24 mouse cellular contexts compared by ENCODE assay signal in genomic region chr4:22608922-22609321, GRCm38 (mm10).
DNase-seq lines count a peak whose midpoint lies in the region; ATAC-seq lines count a peak whose summit lies in the region.
"Had no signal": no experiment of that assay in that cellular context is flagged by ENCODE, and none has a peak within 500 bp of the region (broad histone marks: within the 10 kb centered on the region; RNA-seq: fewer than 3 reads in every experiment).

No protein-coding gene starts in this region.

- ATAC-seq in embryonic facial prominence, embryonic 14.5 days (ENCODE audit: low read depth): no peak
- ATAC-seq in limb, embryonic 15.5 days (ENCODE audit: insufficient number of reproducible peaks, low FRiP score, low TSS enrichment, low read depth): 0 out of 2 replicates have a peak, but pooled peaks have one; percentile 58
- ATAC-seq: forebrain, embryonic 15.5 days had no signal

- no peaks in the 10 kb centered on the region for H3K4me1 ChIP-seq in embryonic facial prominence, embryonic 14.5 days (ENCODE audit: control insufficient read depth, insufficient read depth, low read length)
- H3K4me1 ChIP-seq in embryonic facial prominence, embryonic 10.5 days: no peaks in the 10 kb centered on the region
- H3K4me1 ChIP-seq in limb, embryonic 15.5 days: no peaks in the 10 kb centered on the region
- no peaks in the 10 kb centered on the region for H3K4me1 ChIP-seq in limb, embryonic 10.5 days
- H3K4me1 ChIP-seq: embryonic facial prominence, embryonic 12.5 days; forebrain, embryonic 12.5 days; forebrain, embryonic 15.5 days; heart, embryonic 12.5 days; heart, embryonic 15.5 days; hindbrain, embryonic 10.5 days had no signal

- no peak overlapping the region for H3K4me3 ChIP-seq in embryonic facial prominence, embryonic 14.5 days (ENCODE audit: low read depth, low read length)
- H3K4me3 ChIP-seq in embryonic facial prominence, embryonic 10.5 days: no peak overlapping the region
- H3K4me3 ChIP-seq in limb, embryonic 15.5 days: no peak overlapping the region
- no peak overlapping the region for H3K4me3 ChIP-seq in limb, embryonic 10.5 days
- H3K4me3 ChIP-seq: embryonic facial prominence, embryonic 12.5 days; erythroblast, embryonic 14.5 days; forebrain, embryonic 12.5 days; forebrain, embryonic 15.5 days; heart, embryonic 12.5 days; heart, embryonic 15.5 days; hindbrain, embryonic 10.5 days had no signal

- DNase-seq in embryonic facial prominence, embryonic 14.5 days (ENCODE audit: low spot score): peak; percentile 3
- no peak for DNase-seq in embryonic facial prominence, embryonic 10.5 days (ENCODE audit: low spot score)
- no peak for DNase-seq in limb, embryonic 10.5 days (ENCODE audit: low spot score)
- peak; percentile 26 to 34 for DNase-seq in right cerebral cortex, postnatal 10 days (ENCODE audit: low spot score in 2 of 2)
- DNase-seq in right cerebral cortex, postnatal 14 days: no peak
- DNase-seq in adrenal gland, postnatal 4 days (ENCODE audit: low spot score in 2 of 2): no peak
- DNase-seq: adrenal gland, postnatal 10 days; adrenal gland, postnatal 36 days; cerebellum, adult 18-20 months; cerebellum, adult 9-10 months; cerebellum, postnatal 14 days; gastrocnemius, postnatal 25 days; heart, adult 18-20 months; heart, postnatal 10 days; heart, postnatal 36 days had no signal

- H3K4me2 ChIP-seq in embryonic facial prominence, embryonic 14.5 days (ENCODE audit: low read depth, low read length): no peak overlapping the region
- no peak overlapping the region for H3K4me2 ChIP-seq in limb, embryonic 15.5 days
- H3K4me2 ChIP-seq: embryonic facial prominence, embryonic 12.5 days; forebrain, embryonic 12.5 days; forebrain, embryonic 15.5 days; heart, embryonic 12.5 days; heart, embryonic 15.5 days; hindbrain, embryonic 14.5 days had no signal

- H3K27me3 ChIP-seq in embryonic facial prominence, embryonic 14.5 days (replicated peaks; ENCODE audit: control insufficient read depth, insufficient read depth, low read length): no peaks in the 10 kb centered on the region
- no peaks in the 10 kb centered on the region for H3K27me3 ChIP-seq in embryonic facial prominence, embryonic 10.5 days (replicated peaks; ENCODE audit: low read depth, poor library complexity, severe bottlenecking)
- H3K27me3 ChIP-seq in limb, embryonic 15.5 days: no peaks in the 10 kb centered on the region
- no peaks in the 10 kb centered on the region for H3K27me3 ChIP-seq in limb, embryonic 10.5 days (ENCODE audit: low read depth, poor library complexity, severe bottlenecking)
- H3K27me3 ChIP-seq: embryonic facial prominence, embryonic 12.5 days; forebrain, embryonic 12.5 days; forebrain, embryonic 15.5 days; heart, embryonic 12.5 days; heart, embryonic 15.5 days had no signal

- no peaks in the 10 kb centered on the region for H3K9me3 ChIP-seq in embryonic facial prominence, embryonic 14.5 days (ENCODE audit: control insufficient read depth, low read length)
- no peaks in the 10 kb centered on the region for H3K9me3 ChIP-seq in embryonic facial prominence, embryonic 10.5 days
- H3K9me3 ChIP-seq in limb, embryonic 15.5 days: no peaks in the 10 kb centered on the region
- no peaks in the 10 kb centered on the region for H3K9me3 ChIP-seq in limb, embryonic 10.5 days (replicated peaks)
- H3K9me3 ChIP-seq: embryonic facial prominence, embryonic 12.5 days; forebrain, embryonic 12.5 days; forebrain, embryonic 15.5 days; heart, embryonic 15.5 days; hindbrain, embryonic 10.5 days had no signal

- H3K36me3 ChIP-seq in embryonic facial prominence, embryonic 14.5 days (ENCODE audit: control insufficient read depth, insufficient read depth, low read length): no peaks in the 10 kb centered on the region
- no peaks in the 10 kb centered on the region for H3K36me3 ChIP-seq in embryonic facial prominence, embryonic 10.5 days (replicated peaks)
- H3K36me3 ChIP-seq in limb, embryonic 15.5 days: no peaks in the 10 kb centered on the region
- H3K36me3 ChIP-seq in limb, embryonic 10.5 days: no peaks in the 10 kb centered on the region
- H3K36me3 ChIP-seq: embryonic facial prominence, embryonic 12.5 days; forebrain, embryonic 12.5 days; forebrain, embryonic 15.5 days; heart, embryonic 12.5 days; heart, embryonic 15.5 days; hindbrain, embryonic 10.5 days had no signal

- WGBS in embryonic facial prominence, embryonic 14.5 days: 31% methylated on average over 2 of the region's 2 CpGs
- WGBS in embryonic facial prominence, embryonic 10.5 days: 45% methylated on average over 2 of the region's 2 CpGs
- 51% methylated on average over 2 of the region's 2 CpGs for WGBS in limb, embryonic 15.5 days
- 75% methylated on average over 2 of the region's 2 CpGs for WGBS in limb, embryonic 10.5 days

- no peak overlapping the region for H3K9ac ChIP-seq in embryonic facial prominence, embryonic 14.5 days (ENCODE audit: low read depth, low read length)
- H3K9ac ChIP-seq in limb, embryonic 15.5 days: no peak overlapping the region
- H3K9ac ChIP-seq: embryonic facial prominence, embryonic 12.5 days; forebrain, embryonic 12.5 days; forebrain, embryonic 15.5 days; heart, embryonic 12.5 days; heart, embryonic 15.5 days; hindbrain, embryonic 14.5 days had no signal

- no peak overlapping the region for H3K27ac ChIP-seq in embryonic facial prominence, embryonic 14.5 days (replicated peaks; ENCODE audit: low read depth, low read length)
- no peak overlapping the region for H3K27ac ChIP-seq in embryonic facial prominence, embryonic 10.5 days (replicated peaks)
- H3K27ac ChIP-seq in limb, embryonic 15.5 days: no peak overlapping the region
- no peak overlapping the region for H3K27ac ChIP-seq in limb, embryonic 10.5 days
- H3K27ac ChIP-seq: embryonic facial prominence, embryonic 12.5 days; forebrain, embryonic 12.5 days; forebrain, embryonic 15.5 days; heart, embryonic 15.5 days; hindbrain, embryonic 10.5 days; hindbrain, embryonic 14.5 days had no signal

Comparison
In these comparisons a context has a peak if more than half of its experiments do, and no peak if none do; other contexts are left out.
1. DNase-seq: peak in embryonic facial prominence, embryonic 14.5 days (single experiment) and right cerebral cortex, postnatal 10 days (2 of 2); none in embryonic facial prominence, embryonic 10.5 days (single experiment), limb, embryonic 10.5 days (single experiment), right cerebral cortex, postnatal 14 days (single experiment) and adrenal gland, postnatal 4 days (0 of 2).